Mouse (Mus musculus): ENCODE results near the gene Cst8. TPM values are rescaled to one million over a fixed set of nuclear protein-coding genes. Genes with fewer than 3 reads are reported as not detected.

The Cst8 gene
- polyA plus RNA-seq, 1 experiment = 4.6 TPM

DNA sequence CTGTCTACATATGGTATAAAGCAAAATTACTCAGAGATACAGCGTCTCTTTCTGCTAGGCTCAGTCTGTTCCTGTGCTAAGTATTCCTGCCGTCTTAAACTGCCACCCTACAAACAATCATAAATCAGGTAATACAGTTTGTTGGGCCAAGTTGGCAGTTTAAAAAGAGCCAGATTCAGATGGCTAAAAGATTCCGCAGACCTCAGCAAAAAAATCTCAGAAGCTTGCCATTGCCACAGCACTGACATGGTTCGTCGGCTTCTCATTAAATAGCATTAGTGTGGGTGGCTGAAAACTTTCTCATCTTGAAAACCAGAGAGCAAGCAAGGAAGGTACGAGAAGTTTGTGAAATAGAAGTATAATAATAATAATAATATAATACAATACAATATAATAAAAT lies 8.1 kb downstream of the Cst8 start:
- TF ChIP-seq POLR2A (IDR thresholded peaks at IDR 0.05; ENCODE audit: borderline replicate concordance, extremely low read depth, low read depth, low read length) (no peak), CTCF (IDR thresholded peaks at IDR 0.05; ENCODE audit: insufficient read depth, low read length) (no peak)
- H3K4me1 ChIP-seq (ENCODE audit: control insufficient read depth, insufficient read depth, low read length) = peaks cover 4% of the 10 kb centered on the region
- DNase-seq = no peak
- WGBS = 71% methylated on average over 6 of the region's 6 CpGs
- H3K4me3 ChIP-seq (replicated peaks; ENCODE audit: extremely low read depth, low read depth, low read length) = no peak overlapping the region

DNA sequence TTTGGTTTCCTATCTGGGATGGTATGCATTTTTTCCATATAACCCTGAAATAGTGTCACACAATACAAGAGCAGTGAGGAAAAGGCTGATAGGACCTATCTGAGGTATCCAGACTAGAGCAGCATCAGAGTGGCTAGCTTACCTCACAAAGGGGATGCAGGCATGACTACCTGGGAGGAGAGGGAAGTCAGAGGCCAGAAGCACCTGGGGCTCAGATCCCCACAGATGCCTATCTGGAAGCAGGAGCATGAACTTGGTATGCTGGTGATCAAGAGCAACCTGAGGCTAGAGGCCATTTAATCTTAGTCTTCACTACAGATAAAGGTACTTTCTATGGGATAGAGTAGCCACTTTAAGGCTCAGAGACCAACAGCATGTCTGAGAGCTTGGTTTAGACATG lies 21.3 kb downstream of the Cst8 start, which contains the start of gene Cst13:
Gene Cst13 (plus strand): TSS at position 173 of the 400 bp plus-strand sequence.
- TF ChIP-seq POLR2A (IDR thresholded peaks at IDR 0.05; ENCODE audit: borderline replicate concordance, extremely low read depth, low read depth, low read length) (no peak), CTCF (IDR thresholded peaks at IDR 0.05; ENCODE audit: insufficient read depth, low read length) (no peak)
- DNase-seq = no peak
- no peaks in the 10 kb centered on the region for H3K4me1 ChIP-seq (ENCODE audit: control insufficient read depth, insufficient read depth, low read length)
- no peak within 1 kb of the TSS for H3K4me3 ChIP-seq (replicated peaks; ENCODE audit: extremely low read depth, low read depth, low read length)

DNA sequence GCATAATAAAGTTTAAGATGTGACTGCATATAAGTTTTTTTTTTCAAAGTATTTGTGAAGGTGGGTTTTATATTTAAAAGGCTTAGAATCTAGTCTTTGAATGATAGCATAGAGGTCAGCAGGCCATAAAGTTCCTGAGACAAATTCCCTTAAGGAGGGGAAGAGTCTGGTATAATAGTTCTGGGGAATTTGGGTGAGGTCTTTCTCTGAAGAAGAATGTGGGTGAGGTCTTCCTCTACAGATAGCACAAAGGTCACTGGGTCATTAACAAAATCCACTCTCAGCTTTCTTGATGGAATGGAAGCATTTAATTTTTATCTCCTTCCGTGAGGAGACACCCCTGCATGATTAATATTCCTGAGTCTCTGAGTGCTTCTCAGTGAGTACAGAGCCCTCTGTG lies 27.4 kb downstream of the Cst8 start:
- 39% methylated on average over 1 of the region's 1 CpGs for WGBS
- TF ChIP-seq POLR2A (IDR thresholded peaks at IDR 0.05; ENCODE audit: borderline replicate concordance, extremely low read depth, low read depth, low read length) = no peak
- TF ChIP-seq CTCF (IDR thresholded peaks at IDR 0.05; ENCODE audit: insufficient read depth, low read length) = no peak
- Histone ChIP-seq H3K4me3 (replicated peaks; ENCODE audit: extremely low read depth, low read depth, low read length) (no peak overlapping the region), H3K4me1 (ENCODE audit: control insufficient read depth, insufficient read depth, low read length) (no peaks in the 10 kb centered on the region)
- no peak for DNase-seq

GRCm38 (mm10) chr2:148834912-148835311 lies 36.3 kb downstream of the Cst8 start, which contains the start of gene Cst9:
Gene Cst9 (plus strand): TSS chr2:148835147.
- TF ChIP-seq POLR2A (IDR thresholded peaks at IDR 0.05; ENCODE audit: borderline replicate concordance, extremely low read depth, low read depth, low read length) = no peak
- TF ChIP-seq CTCF (IDR thresholded peaks at IDR 0.05; ENCODE audit: insufficient read depth, low read length) = no peak
- WGBS = 55% methylated on average over 4 of the region's 4 CpGs

GRCm38 (mm10) chr2:148838075-148838777 lies 39.6 kb downstream of the Cst8 start:
- 59% methylated on average over 5 of the region's 5 CpGs for WGBS
- no peak for DNase-seq
- TF ChIP-seq POLR2A (IDR thresholded peaks at IDR 0.05; ENCODE audit: borderline replicate concordance, extremely low read depth, low read depth, low read length) = no peak
- no peak for TF ChIP-seq CTCF (IDR thresholded peaks at IDR 0.05; ENCODE audit: insufficient read depth, low read length)
- Histone ChIP-seq H3K4me1 (ENCODE audit: control insufficient read depth, insufficient read depth, low read length) (no peaks in the 10 kb centered on the region; the same call in none of the 2 replicates), H3K4me3 (replicated peaks; ENCODE audit: extremely low read depth, low read depth, low read length) (no peak overlapping the region)

More at GRCm38 (mm10) chr2:148834912-148835311, 36.3 kb downstream of the Cst8 start, which contains the start of gene Cst9:
- H3K4me1 ChIP-seq (ENCODE audit: control insufficient read depth, insufficient read depth, low read length) = no peaks in the 10 kb centered on the region; the same call in none of the 2 replicates
- no peak for DNase-seq
- no peak within 1 kb of the TSS for H3K4me3 ChIP-seq (replicated peaks; ENCODE audit: extremely low read depth, low read depth, low read length)

- H3K4me3 ChIP-seq (replicated peaks; ENCODE audit: extremely low read depth, low read depth, low read length) = no peak overlapping the region
- no peaks in the 10 kb centered on the region; the same call in none of the 2 replicates for H3K4me1 ChIP-seq (ENCODE audit: control insufficient read depth, insufficient read depth, low read length)
- WGBS = 32% methylated on average over 2 of the region's 2 CpGs
- TF ChIP-seq POLR2A (IDR thresholded peaks at IDR 0.05; ENCODE audit: borderline replicate concordance, extremely low read depth, low read depth, low read length) = no peak
- no peak for DNase-seq
These were observed 40.6 kb downstream of the Cst8 start for GRCm38 (mm10) chr2:148839224-148839623.

DNA sequence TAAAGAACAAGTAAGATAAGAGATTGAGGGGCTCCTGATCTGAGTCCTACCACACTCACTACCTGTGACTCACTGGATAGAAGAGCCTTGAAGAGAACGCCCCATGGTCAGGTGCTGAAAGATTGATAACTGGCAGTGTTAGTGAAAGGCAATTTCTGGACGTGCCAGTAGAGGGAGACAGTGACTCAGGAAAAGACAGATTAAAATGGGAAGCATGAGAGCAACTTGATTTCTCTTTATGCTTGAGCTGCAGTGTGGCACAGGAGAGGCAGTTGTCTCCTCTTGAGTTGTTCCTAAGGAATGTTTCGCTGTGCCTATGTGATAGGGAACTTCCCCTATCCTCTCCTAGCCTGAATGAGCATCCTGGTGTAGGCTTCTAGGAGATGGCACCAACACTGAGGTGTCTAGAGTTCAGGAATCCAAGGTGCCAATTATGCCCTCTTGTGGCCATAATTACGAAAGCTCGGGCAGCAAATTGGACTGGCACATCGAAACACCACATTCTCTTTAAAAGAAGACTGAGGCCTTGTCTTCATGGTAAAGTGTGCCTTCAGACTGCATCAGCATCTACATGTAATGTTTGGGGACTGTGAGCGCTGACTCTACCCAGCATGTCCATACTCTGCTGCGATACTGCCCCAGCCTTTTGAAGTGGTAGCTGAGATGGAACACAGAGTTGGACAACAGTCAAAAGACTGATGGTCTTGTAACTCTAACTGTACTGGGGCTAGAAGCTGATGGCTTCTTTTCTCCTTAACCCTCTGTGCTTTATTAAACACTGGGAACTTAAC lies 52.7 kb downstream of the Cst8 start:
- peak; percentile 47 for TF ChIP-seq CTCF (IDR thresholded peaks at IDR 0.05; ENCODE audit: insufficient read depth, low read length)
- TF ChIP-seq POLR2A (IDR thresholded peaks at IDR 0.05; ENCODE audit: borderline replicate concordance, extremely low read depth, low read depth, low read length) = no peak

More for the DNA sequence above, 52.7 kb downstream of the Cst8 start:
- no peak overlapping the region for H3K4me3 ChIP-seq (replicated peaks; ENCODE audit: extremely low read depth, low read depth, low read length)
- WGBS = 29% methylated on average over 8 of the region's 8 CpGs
- H3K4me1 ChIP-seq (ENCODE audit: control insufficient read depth, insufficient read depth, low read length) = peaks cover 2% of the 10 kb centered on the region
- DNase-seq = peak; percentile 83

Other genes with a start within 250 kb of the Cst8 start
- gene Nxt1, start 126.2 kb upstream of the Cst8 start, polyA plus RNA-seq (2012; rRNA removed) = 15.6 and 19.6 TPM in 2 replicates
- gene Gzf1, start 117.8 kb upstream of the Cst8 start, polyA plus RNA-seq (2012; rRNA removed) = 10.3 and 10.7 TPM in 2 replicates
- gene Napb, start 66.3 kb upstream of the Cst8 start, polyA plus RNA-seq (2012; rRNA removed) = 0.69 and 1.1 TPM in 2 replicates
- gene Cstl1, start 48.4 kb upstream of the Cst8 start, polyA plus RNA-seq (2012; rRNA removed) = not detected in 2 replicates
- not detected in 2 replicates for gene Cst11, start 27.3 kb upstream of the Cst8 start, polyA plus RNA-seq (2012; rRNA removed)
- gene 8030411F24Rik, start 16.8 kb upstream of the Cst8 start, polyA plus RNA-seq (2012; rRNA removed) = not detected in 2 replicates
- gene Cst12, start 9.4 kb upstream of the Cst8 start, polyA plus RNA-seq (2012; rRNA removed) = not detected in 2 replicates
- gene Cst13, start 21.3 kb downstream of the Cst8 start, polyA plus RNA-seq (2012; rRNA removed) = not detected in 2 replicates
- gene Cst9, start 36.4 kb downstream of the Cst8 start, polyA plus RNA-seq (2012; rRNA removed) = 0.20 TPM in 1 of 2 replicates, not detected in the other
- 12.7 and 19.1 TPM in 2 replicates for gene 9230104L09Rik, start 66.3 kb downstream of the Cst8 start, polyA plus RNA-seq (2012; rRNA removed)
- 1,892 and 2,105 TPM in 2 replicates for gene Cst3, start 76.9 kb downstream of the Cst8 start, polyA plus RNA-seq (2012; rRNA removed)
- gene Gm1330, start 204.5 kb downstream of the Cst8 start, polyA plus RNA-seq (2012; rRNA removed) = not detected in 2 replicates
- not detected in 2 replicates for gene Gm10750, start 218.5 kb downstream of the Cst8 start, polyA plus RNA-seq (2012; rRNA removed)